23 mouse cellular contexts compared by ENCODE assay signal in the genomic region with DNA sequence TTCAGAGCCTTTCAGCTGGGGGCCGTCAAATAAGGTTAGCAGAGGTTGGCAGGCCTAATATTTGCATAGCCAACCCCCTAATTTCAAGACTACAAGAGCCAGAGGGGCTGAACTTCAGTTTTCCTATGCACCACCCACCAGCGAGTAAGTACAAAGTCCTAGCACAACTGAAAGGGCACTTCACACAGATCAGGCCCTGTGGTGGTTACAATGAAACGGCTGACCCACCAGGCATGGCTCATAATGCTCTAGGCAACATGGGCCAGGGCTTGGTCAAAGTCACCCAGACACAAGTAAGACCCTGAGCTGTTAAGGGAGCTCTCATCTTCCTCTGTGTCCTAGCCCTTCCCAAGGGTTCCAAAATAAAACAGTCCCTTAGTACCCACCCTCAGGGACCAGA. TPM values are rescaled to one million over a fixed set of nuclear protein-coding genes. Genes with fewer than 3 reads are reported as not detected.
DNase-seq lines count a peak whose midpoint lies in the region; ATAC-seq and TF ChIP-seq lines count a peak whose summit lies in the region.
"Had no signal": no experiment of that assay in that cellular context is flagged by ENCODE, and none has a peak within 500 bp of the region (broad histone marks: within the 10 kb centered on the region; RNA-seq: fewer than 3 reads in every experiment).

No protein-coding gene starts in this region.

- TF ChIP-seq EP300 in liver, embryonic 14.5 days (IDR thresholded peaks at IDR 0.05; ENCODE audit: low read depth): no peak

- no peak for TF ChIP-seq CTCF in E14TG2a.4 (conservative IDR thresholded peaks at IDR 0.05; ENCODE audit: low read length)
- TF ChIP-seq CTCF in liver, embryonic 14.5 days (IDR thresholded peaks at IDR 0.05; ENCODE audit: low read depth): no peak

- no peak overlapping the region for H3K9ac ChIP-seq in liver, embryonic 14.5 days (replicated peaks)
- H3K9ac ChIP-seq: forebrain, postnatal 0 days; heart, embryonic 15.5 days; limb, embryonic 15.5 days had no signal

- peak overlapping the region; percentile 98 for H3K4me2 ChIP-seq in liver, embryonic 14.5 days (ENCODE audit: low read depth)

- peak overlapping the region; percentile 98 for H3K4me3 ChIP-seq in E14TG2a.4 (replicated peaks; ENCODE audit: low read length)
- H3K4me3 ChIP-seq in liver, embryonic 14.5 days (ENCODE audit: insufficient read depth in 1 of 2, low read depth in 2 of 2, low read length in 2 of 2): no peak overlapping the region
- H3K4me3 ChIP-seq: gastrocnemius, adult 2 months; limb, embryonic 15.5 days had no signal

- WGBS in liver, embryonic 14.5 days (ENCODE audit: insufficient replicate concordance): 54% methylated on average over 3 of the region's 3 CpGs

- H3K4me1 ChIP-seq in E14TG2a.4 (replicated peaks; ENCODE audit: low read depth, low read length): peaks cover 72% of the 10 kb centered on the region
- H3K4me1 ChIP-seq in liver, embryonic 14.5 days (replicated peaks; ENCODE audit: control insufficient read depth in 2 of 2, insufficient read depth in 2 of 2, low read length in 1 of 2): peaks cover 22 to 39% of the 10 kb centered on the region in 2 experiments

- peaks cover 8% of the 10 kb centered on the region; the same call in 1 of the 2 replicates for H3K27me3 ChIP-seq in E14TG2a.4 (ENCODE audit: insufficient read depth, low read length)
- no peaks in the 10 kb centered on the region for H3K27me3 ChIP-seq in liver, embryonic 14.5 days (ENCODE audit: control insufficient read depth, insufficient read depth, low read length)
- H3K27me3 ChIP-seq: heart, embryonic 15.5 days; limb, embryonic 15.5 days had no signal

- H3K36me3 ChIP-seq in E14TG2a.4 (ENCODE audit: insufficient read depth, low read length): peaks cover 53% of the 10 kb centered on the region
- peaks cover 35% of the 10 kb centered on the region for H3K36me3 ChIP-seq in liver, embryonic 14.5 days (replicated peaks; ENCODE audit: control insufficient read depth, insufficient read depth, low read depth)

- ATAC-seq in liver, embryonic 14.5 days (ENCODE audit: insufficient read depth): no peak
- no peak for ATAC-seq in erythroid progenitor cell, adult 5-6 weeks (replicated peaks; ENCODE audit: low FRiP score, poor library complexity, severe bottlenecking)
- ATAC-seq: forebrain, postnatal 0 days; inflammation-experienced regulatory T-cells, adult 6 months had no signal

- H3K9me3 ChIP-seq in E14TG2a.4 (ENCODE audit: low read length): no peaks in the 10 kb centered on the region
- H3K9me3 ChIP-seq in liver, embryonic 14.5 days (ENCODE audit: control insufficient read depth, low read length): no peaks in the 10 kb centered on the region
- H3K9me3 ChIP-seq: embryonic facial prominence, embryonic 10.5 days; heart, embryonic 15.5 days; limb, embryonic 15.5 days had no signal

- peak overlapping the region; percentile 3 for H3K27ac ChIP-seq in liver, embryonic 14.5 days
- H3K27ac ChIP-seq: embryonic facial prominence, embryonic 10.5 days; gastrocnemius, adult 2 months; heart, embryonic 15.5 days; limb, embryonic 15.5 days had no signal

- peak; percentile 47 for DNase-seq in kidney, adult 11 months
- DNase-seq in kidney, postnatal 10 days: no peak
- DNase-seq in R1 (ENCODE audit: low read depth, low spot score): peak; percentile 22
- no peak for DNase-seq in liver, embryonic 14.5 days (ENCODE audit: low read depth in 3 of 3, low spot score in 3 of 3)
- no peak for DNase-seq in spleen, postnatal 14 days (ENCODE audit: low spot score in 2 of 2)
- DNase-seq: adrenal gland, adult 8-10 months; B cell, adult 2 months; cerebellum, adult 11 months; cerebellum, postnatal 25 days; forebrain, postnatal 0 days; gastrocnemius, adult 2 months; heart, adult 18-20 months; layer of hippocampus, postnatal 36 days; lung, postnatal 36 days; retina, postnatal 1 day; thymus, adult 18-20 months had no signal

RNA-seq across cellular contexts. Expression of gene Arpc5l, which starts 3.3 kb away (rescaled TPM):
- 14.9 and 29.8 TPM in 2 replicates for polyA plus RNA-seq in liver, embryonic 14.5 days (2012; rRNA removed)
- polyA plus RNA-seq in liver, embryonic 14.5 days (2014; fragmentation: Nextera tagmentation; extraction: Ambion mirVana): 54.1 and 55.5 TPM in 2 replicates
- 31.9 and 56.6 TPM in 2 replicates for total RNA-seq in erythroid progenitor cell, adult 5-6 weeks (2015; ENCODE audit: low replicate concordance)
- 33.6 and 47.9 TPM in 2 replicates for total RNA-seq in erythroid progenitor cell, adult 5-6 weeks (2017; ENCODE audit: low replicate concordance)

RNA-seq across cellular contexts. Expression of gene Rpl35, which starts 3.6 kb away (rescaled TPM):
- polyA plus RNA-seq in liver, embryonic 14.5 days (2012; rRNA removed): 286 and 465 TPM in 2 replicates
- polyA plus RNA-seq in liver, embryonic 14.5 days (2014; fragmentation: Nextera tagmentation; extraction: Ambion mirVana): 699 and 714 TPM in 2 replicates
- 226 and 288 TPM in 2 replicates for total RNA-seq in erythroid progenitor cell, adult 5-6 weeks (2015; ENCODE audit: low replicate concordance)
- total RNA-seq in erythroid progenitor cell, adult 5-6 weeks (2017; ENCODE audit: low replicate concordance): 201 and 298 TPM in 2 replicates

RNA-seq across cellular contexts. Expression of gene Wdr38, which starts 4.6 kb away (rescaled TPM):
- polyA plus RNA-seq in liver, embryonic 14.5 days (2012; rRNA removed): 0.29 and 0.42 TPM in 2 replicates
- polyA plus RNA-seq in liver, embryonic 14.5 days (2014; fragmentation: Nextera tagmentation; extraction: Ambion mirVana): 0.29 and 0.58 TPM in 2 replicates
- total RNA-seq in erythroid progenitor cell, adult 5-6 weeks (2015; ENCODE audit: low replicate concordance): 0.72 TPM in 1 of 2 replicates, not detected in the other
- total RNA-seq in erythroid progenitor cell, adult 5-6 weeks (2017; ENCODE audit: low replicate concordance): 0.13 TPM in 1 of 2 replicates, not detected in the other
- polyA plus RNA-seq: erythroblast, embryonic 14.5 days had no signal

Comparison
In these comparisons a context has a peak if more than half of its experiments do, and no peak if none do; other contexts are left out.
1. DNase-seq: peak in kidney, adult 11 months (single experiment) and R1 (single experiment); none in kidney, postnatal 10 days (single experiment), liver, embryonic 14.5 days (0 of 3) and spleen, postnatal 14 days (0 of 2).